Mouse (Mus musculus) layer of hippocampus, postnatal 36 days (tissue): ENCODE results near the gene Mbd3l1. TPM values are rescaled to one million over a fixed set of nuclear protein-coding genes. Genes with fewer than 3 reads are reported as not detected.

ENCODE experiments used
- DNase-seq, 2 experiments: peaks; one replicate each; pipeline ENCODE4 v3.0.0; 2022
- microRNA-seq, 2 experiments: library from miRNA; unstranded; fragments of <30 nt; microRNA quantifications; one replicate each; pipeline ENCODE4 v1.2.0; 2021
- total RNA-seq, 2 experiments: library from RNA; stranded (reverse); gene quantifications; 2 replicates each; pipeline ENCODE4 v1.2.3; 2021

The Mbd3l1 gene
- not detected for total RNA-seq

DNA sequence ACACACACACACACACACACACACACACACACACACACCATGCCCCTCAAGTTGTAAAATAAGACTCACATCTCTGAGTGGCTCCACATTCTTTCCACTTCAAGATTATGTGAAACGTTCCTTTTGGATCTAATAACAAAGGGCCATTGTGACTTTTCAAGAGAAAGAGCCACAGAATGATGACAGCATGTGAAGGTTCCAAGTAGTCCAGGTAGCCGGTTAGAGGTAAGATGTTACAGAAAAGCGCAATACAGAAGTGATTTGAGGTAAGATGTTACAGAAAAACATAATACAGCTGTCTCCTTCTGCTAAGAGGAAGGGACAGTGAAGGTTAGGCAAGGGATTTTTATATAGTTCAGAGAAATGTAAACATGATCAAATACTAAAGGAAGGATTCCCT, at the start of gene Mbd3l1, which contains the start of gene Zfp558:
Mbd3l1 (plus strand) TSS at position 192 of the 400 bp plus-strand sequence.
Zfp558 (minus strand) TSS at position 101 of the 400 bp plus-strand sequence.
- DNase-seq = no peak

GRCm38 (mm10) chr9:18430354-18430753, 47.8 kb upstream of the Mbd3l1 start, which contains the start of gene Mbd3l2:
Gene Mbd3l2 (plus strand): TSS chr9:18430654.
- no peak for DNase-seq

GRCm38 (mm10) chr9:18431687-18432086, 46.5 kb upstream of the Mbd3l1 start:
- DNase-seq = peak; percentile 1 to 7

DNA sequence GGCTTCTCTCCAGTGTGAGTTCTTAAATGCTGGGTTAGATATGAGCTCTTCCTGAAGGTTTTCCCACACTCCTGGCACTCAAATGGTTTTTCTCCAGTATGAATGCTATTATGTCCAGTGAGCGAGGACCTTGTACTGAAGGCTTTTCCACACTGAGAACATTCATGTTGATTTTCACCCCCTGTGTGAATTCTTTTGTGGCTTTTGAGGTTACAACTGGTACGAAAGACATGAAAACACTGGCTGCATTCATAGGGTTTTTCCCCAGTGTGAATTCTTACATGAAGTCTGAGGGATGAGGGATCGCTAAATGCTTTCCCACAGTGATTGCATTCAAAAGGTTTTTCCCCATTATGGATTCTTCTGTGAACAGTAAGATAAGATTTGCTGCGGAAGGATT, 21.6 kb upstream of the Mbd3l1 start:
- DNase-seq = no peak

GRCm38 (mm10) chr9:18467350-18467749, 10.8 kb upstream of the Mbd3l1 start:
- no peak for DNase-seq

- DNase-seq = no peak
Observed at GRCm38 (mm10) chr9:18468005-18468404, 10.2 kb upstream of the Mbd3l1 start.

DNA sequence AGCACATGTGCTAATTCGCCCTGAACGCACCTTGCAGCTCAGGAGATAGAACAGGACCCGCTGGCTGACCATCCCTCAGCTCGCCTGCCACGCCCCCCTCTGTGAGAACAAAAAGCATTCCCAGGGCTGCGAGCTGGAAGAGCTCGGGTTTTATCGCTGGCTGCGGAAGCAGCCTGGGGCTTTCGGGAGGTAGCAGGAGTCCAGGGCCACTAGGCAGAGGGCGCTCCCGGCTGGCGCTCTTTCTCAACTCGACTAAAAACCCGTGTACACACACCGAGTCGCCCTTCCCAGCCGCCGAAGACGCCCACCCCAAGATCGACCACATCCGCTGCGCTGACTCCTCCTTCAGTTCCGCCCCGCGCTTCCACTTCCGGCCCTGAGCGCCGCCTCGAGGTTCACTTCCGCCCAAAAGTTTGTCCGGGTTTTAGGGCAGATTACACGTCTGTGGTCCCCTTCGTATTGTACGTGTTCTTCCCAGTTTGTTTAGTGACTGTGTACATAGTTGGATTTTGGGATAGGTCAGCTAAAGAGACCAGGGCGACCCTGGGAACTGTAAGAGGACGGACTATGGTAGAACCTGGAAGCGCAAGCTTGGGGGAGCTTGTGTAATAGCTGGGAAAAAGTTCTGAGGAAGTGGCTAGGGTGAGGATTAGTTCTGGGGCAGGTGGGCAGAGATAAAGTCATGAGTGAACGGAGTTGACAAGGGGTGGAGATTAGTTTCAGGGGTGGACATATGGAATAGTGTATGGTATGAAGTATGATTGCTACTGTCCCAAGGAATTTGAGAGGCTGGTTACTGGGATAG, 4.6 kb upstream of the Mbd3l1 start:
- peak; percentile 62 to 74 for DNase-seq

GRCm38 (mm10) chr9:18508098-18508497, 29.9 kb downstream of the Mbd3l1 start:
- DNase-seq = peak in 1 of 2 experiments; percentile 3

Small RNAs within 50 kb of the gene (microRNA-seq; reads per million reads assigned to microRNA genes)
- gene Gm22854 = 0 reads per million in 2 experiments

Other genes starting within 250 kb of the Mbd3l1 start
- gene Chordc1, start 186.2 kb upstream of the Mbd3l1 start, total RNA-seq = 100 to 1,000 TPM; 126 to 160 TPM
- 1 to 10 TPM in 1 of 2 experiments, under 1 TPM in 1; 0.47 to 1.0 TPM for gene Naalad2, start 75.4 kb upstream of the Mbd3l1 start, total RNA-seq
- not detected for gene Ubtfl1, start 73.9 kb upstream of the Mbd3l1 start, total RNA-seq
- not detected for gene Mbd3l2, start 47.7 kb upstream of the Mbd3l1 start, total RNA-seq
- 1 to 10 TPM; 2.5 to 2.8 TPM for gene Zfp558, start 91 bp upstream of the Mbd3l1 start, total RNA-seq
- not detected for gene Muc16, start 196.2 kb downstream of the Mbd3l1 start, total RNA-seq